Mouse (Mus musculus): ENCODE results near the gene Tek. TPM values are rescaled to one million over a fixed set of nuclear protein-coding genes. Genes with fewer than 3 reads are reported as not detected.

The Tek gene
- total and polyA plus RNA-seq, 3 experiments: 0.28 to 0.58 TPM; not detected in 1

GRCm38 (mm10) chr4:94711002-94711401 is 28.1 kb upstream of the Tek start (continued):
- TF ChIP-seq MYB (IDR thresholded peaks at IDR 0.05; ENCODE audit: low read depth, low read length) (no peak), TBP (IDR thresholded peaks at IDR 0.05; ENCODE audit: low read depth, low read length) (no peak), MAX (IDR thresholded peaks at IDR 0.05; ENCODE audit: low read length) (no peak), RAD21 (IDR thresholded peaks at IDR 0.05; ENCODE audit: low read depth, low read length) (no peak), MEF2A (IDR thresholded peaks at IDR 0.05; ENCODE audit: extremely low read depth, insufficient replicate concordance, low read depth, low read length, poor library complexity, severe bottlenecking) (peak; percentile 77; the same call in 1 of the 2 replicates), EP300 (IDR thresholded peaks at IDR 0.05; ENCODE audit: low read depth in 1 of 2, low read length in 2 of 2) (peak; percentile 86 to 89), JUND (IDR thresholded peaks at IDR 0.05; ENCODE audit: low read depth, low read length) (no peak), CHD1 (IDR thresholded peaks at IDR 0.05; ENCODE audit: low read depth, low read length) (no peak), POLR2AphosphoS5 (IDR thresholded peaks at IDR 0.05; ENCODE audit: borderline replicate concordance, low read depth, low read length) (no peak), TAL1 (IDR thresholded peaks at IDR 0.05; ENCODE audit: low read length) (peak; percentile 63)

- no peak overlapping the region for H3K9ac ChIP-seq (ENCODE audit: control insufficient read depth, low read depth, low read length, poor library complexity, severe bottlenecking)
These were observed 27.7 kb upstream of the Tek start for GRCm38 (mm10) chr4:94711426-94711825.

GRCm38 (mm10) chr4:94713741-94714140 is 25.3 kb upstream of the Tek start:
- DNase-seq (ENCODE audit: low read depth, low spot score): no peak
- Histone ChIP-seq H3K79me2 (ENCODE audit: control insufficient read depth, insufficient read depth, low read length, poor library complexity) (no peaks in the 10 kb centered on the region), H3K9ac (ENCODE audit: control insufficient read depth, low read depth, low read length, poor library complexity, severe bottlenecking) (no peak overlapping the region), H3K27me3 (ENCODE audit: control insufficient read depth in 1 of 2, insufficient read depth in 2 of 2, low read length in 2 of 2) (no peaks in the 10 kb centered on the region), H3K4me1 (ENCODE audit: control insufficient read depth in 1 of 2, insufficient read depth in 2 of 2, low read length in 2 of 2) (peaks cover 2 to 3% of the 10 kb centered on the region in 2 experiments; a peak in 2 of 4 replicates), H3K9me3 (replicated peaks; ENCODE audit: insufficient read depth, low read length) (no peaks in the 10 kb centered on the region), H3K27ac (ENCODE audit: control insufficient read depth, low read depth, low read length) (no peak overlapping the region), H3K36me3 (ENCODE audit: control insufficient read depth in 1 of 2, insufficient read depth in 2 of 2, low read length in 2 of 2) (peaks cover 0 to 4% of the 10 kb centered on the region in 2 experiments; a peak in 2 of 4 replicates), H3K4me3 (ENCODE audit: control insufficient read depth in 1 of 2, insufficient read depth in 1 of 2, low read depth in 2 of 2, low read length in 2 of 2) (no peak overlapping the region)
- no peak for TF ChIP-seq HCFC1 (IDR thresholded peaks at IDR 0.05; ENCODE audit: low read depth, low read length)
- TF ChIP-seq NRF1 (IDR thresholded peaks at IDR 0.05; ENCODE audit: insufficient read depth, low read depth, low read length, poor library complexity, severe bottlenecking): no peak
- TF ChIP-seq SIN3A (IDR thresholded peaks at IDR 0.05; ENCODE audit: low read length): no peak
- no peak for TF ChIP-seq MAX (IDR thresholded peaks at IDR 0.05; ENCODE audit: low read length)
- no peak for TF ChIP-seq ZNF384 (IDR thresholded peaks at IDR 0.05; ENCODE audit: low read depth, low read length)
- no peak for TF ChIP-seq MEF2A (IDR thresholded peaks at IDR 0.05; ENCODE audit: extremely low read depth, insufficient replicate concordance, low read depth, low read length, poor library complexity, severe bottlenecking)

More at GRCm38 (mm10) chr4:94711426-94711825, 27.7 kb upstream of the Tek start:
- Histone ChIP-seq H3K4me1 (ENCODE audit: control insufficient read depth in 1 of 2, insufficient read depth in 2 of 2, low read length in 2 of 2) (peaks cover 2 to 3% of the 10 kb centered on the region in 2 experiments; a peak in 2 of 4 replicates), H3K36me3 (ENCODE audit: control insufficient read depth in 1 of 2, insufficient read depth in 2 of 2, low read length in 2 of 2) (peaks cover 0 to 4% of the 10 kb centered on the region in 2 experiments; a peak in 2 of 4 replicates), H3K27ac (ENCODE audit: control insufficient read depth, low read depth, low read length) (no peak overlapping the region), H3K4me3 (ENCODE audit: control insufficient read depth in 1 of 2, insufficient read depth in 1 of 2, low read depth in 2 of 2, low read length in 2 of 2) (no peak overlapping the region), H3K9me3 (replicated peaks; ENCODE audit: insufficient read depth, low read length) (no peaks in the 10 kb centered on the region), H3K27me3 (ENCODE audit: control insufficient read depth in 1 of 2, insufficient read depth in 2 of 2, low read length in 2 of 2) (no peaks in the 10 kb centered on the region), H3K79me2 (ENCODE audit: control insufficient read depth, insufficient read depth, low read length, poor library complexity) (no peaks in the 10 kb centered on the region)
- no peak for TF ChIP-seq SIN3A (IDR thresholded peaks at IDR 0.05; ENCODE audit: low read length)
- TF ChIP-seq ZMIZ1 (IDR thresholded peaks at IDR 0.05; ENCODE audit: low read depth, low read length): no peak
- no peak for TF ChIP-seq ZKSCAN1 (IDR thresholded peaks at IDR 0.05; ENCODE audit: low read depth, low read length)
- TF ChIP-seq CHD1 (IDR thresholded peaks at IDR 0.05; ENCODE audit: low read depth, low read length): no peak
- no peak for TF ChIP-seq EP300 (IDR thresholded peaks at IDR 0.05; ENCODE audit: low read depth in 1 of 2, low read length in 2 of 2)
- no peak for TF ChIP-seq GATA1 (IDR thresholded peaks at IDR 0.05; ENCODE audit: low read depth, low read length)
- no peak for TF ChIP-seq BHLHE40 (IDR thresholded peaks at IDR 0.05; ENCODE audit: borderline replicate concordance, low read depth, low read length)
- no peak for TF ChIP-seq ZC3H11A (IDR thresholded peaks at IDR 0.05; ENCODE audit: low read depth, low read length)
- no peak for TF ChIP-seq TBP (IDR thresholded peaks at IDR 0.05; ENCODE audit: low read depth, low read length)
- TF ChIP-seq NELFE (IDR thresholded peaks at IDR 0.05; ENCODE audit: low read depth, low read length): no peak
- no peak for TF ChIP-seq RCOR1 (IDR thresholded peaks at IDR 0.05; ENCODE audit: low read depth, low read length)
- no peak for TF ChIP-seq TCF12 (IDR thresholded peaks at IDR 0.05; ENCODE audit: low read depth, low read length)
- TF ChIP-seq ZNF384 (IDR thresholded peaks at IDR 0.05; ENCODE audit: low read depth, low read length): no peak
- TF ChIP-seq E2F4 (IDR thresholded peaks at IDR 0.05; ENCODE audit: borderline replicate concordance, low read depth, low read length): no peak
- no peak for TF ChIP-seq ELF1 (IDR thresholded peaks at IDR 0.05; ENCODE audit: low read depth, low read length)
- TF ChIP-seq KAT2A (conservative IDR thresholded peaks at IDR 0.05; ENCODE audit: low read depth, low read length): no peak
- no peak for TF ChIP-seq MEF2A (IDR thresholded peaks at IDR 0.05; ENCODE audit: extremely low read depth, insufficient replicate concordance, low read depth, low read length, poor library complexity, severe bottlenecking)
- TF ChIP-seq MAFK (IDR thresholded peaks at IDR 0.05; ENCODE audit: borderline replicate concordance, low read depth, low read length): no peak
- DNase-seq (ENCODE audit: low read depth, low spot score): no peak
